Mouse (Mus musculus) c-Kit-negative CD71-positive TER-119-positive erythroid progenitor cells, embryonic 14.5 days (primary cell): ENCODE measurements around the gene Zfp991.
"Not testable (repeated sequence)": the region's sequence is repeated elsewhere in the genome, so short reads cannot be mapped to it uniquely, and the experiment has no call there.

ENCODE experiments used
- DNase-seq: peaks from one replicate; pipeline ENCODE4 v3.0.0-alpha.2; 2013; ENCODE audit warnings: low read depth, low spot score

Gene Zfp991

GRCm38 (mm10) chr4:147131837-147132459, at the start of gene Zfp991:
Gene Zfp991 (plus strand): TSS chr4:147132038.
- not testable (repeated sequence) for DNase-seq

DNA sequence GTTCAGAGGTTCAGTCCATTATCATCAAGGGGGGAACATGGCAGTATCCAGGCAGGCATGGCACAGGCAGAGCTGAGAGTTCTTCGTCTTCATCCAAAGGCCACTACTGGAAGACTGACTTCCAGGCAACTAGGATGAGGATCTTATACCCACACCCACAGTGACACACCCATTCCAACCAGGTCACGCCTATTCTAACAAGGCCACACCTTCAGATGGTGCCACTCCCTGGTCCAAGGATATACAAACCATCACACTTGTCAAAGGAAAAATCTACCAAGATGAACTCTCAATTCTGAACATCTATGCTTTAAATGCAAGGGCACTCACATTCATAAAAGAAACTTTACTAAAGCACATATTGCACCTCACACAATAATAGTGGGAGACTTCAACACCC, 36.2 kb upstream of the Zfp991 start:
- not testable (repeated sequence) for DNase-seq

- not testable (repeated sequence) for DNase-seq
Measured at GRCm38 (mm10) chr4:147101666-147102626, 29.9 kb upstream of the Zfp991 start.

- not testable (repeated sequence) for DNase-seq
Measured at GRCm38 (mm10) chr4:147103814-147104213, 28.0 kb upstream of the Zfp991 start.

GRCm38 (mm10) chr4:147117839-147118238, 14.0 kb upstream of the Zfp991 start:
- not testable (repeated sequence) for DNase-seq

DNA sequence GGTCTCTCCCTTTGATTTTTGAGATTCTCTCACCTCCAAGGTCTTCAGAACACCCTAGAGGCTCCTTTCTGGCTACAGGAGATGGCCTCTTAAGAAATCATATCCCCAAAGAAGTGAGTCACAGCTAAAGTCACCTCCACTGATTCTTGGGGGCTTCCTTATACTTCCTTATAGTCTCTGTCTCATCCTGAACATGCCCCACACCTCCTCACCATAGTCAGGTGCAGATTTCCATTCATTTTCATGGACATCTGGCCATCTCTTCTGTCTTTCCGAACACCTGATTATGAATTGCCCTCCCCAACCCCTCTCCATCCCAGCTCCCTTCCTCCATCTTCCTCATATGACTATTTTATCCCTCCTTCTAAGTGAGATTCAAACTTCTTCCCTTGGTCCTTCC, 9.6 kb upstream of the Zfp991 start:
- DNase-seq: not testable (repeated sequence)

GRCm38 (mm10) chr4:147123797-147124196, 8.0 kb upstream of the Zfp991 start:
- DNase-seq: not testable (repeated sequence)

- DNase-seq: not testable (repeated sequence)
Measured at GRCm38 (mm10) chr4:147124400-147125306, 7.2 kb upstream of the Zfp991 start.

DNA sequence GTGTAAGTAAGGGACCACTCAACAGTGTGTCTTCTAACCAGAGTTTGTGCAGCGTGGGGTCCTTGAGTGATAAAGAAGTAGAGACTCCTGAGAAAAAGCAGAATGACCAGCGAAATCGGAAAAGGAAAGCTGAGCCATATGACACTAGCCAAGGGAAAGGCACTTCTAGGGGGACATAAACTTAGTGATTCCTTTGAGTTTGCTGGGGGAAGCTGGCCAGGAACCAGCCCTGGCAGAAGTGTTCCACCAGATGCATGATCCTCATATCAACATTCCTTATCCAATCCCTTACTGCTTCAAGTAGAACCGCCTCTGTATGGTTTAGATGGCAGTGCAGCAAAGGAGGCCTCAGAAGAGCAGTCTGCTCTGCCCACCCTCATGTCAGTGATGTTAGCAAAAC, 6.5 kb upstream of the Zfp991 start:
- DNase-seq: not testable (repeated sequence)

- DNase-seq: not testable (repeated sequence)
Measured at GRCm38 (mm10) chr4:147125870-147126269, 6.0 kb upstream of the Zfp991 start.

DNA sequence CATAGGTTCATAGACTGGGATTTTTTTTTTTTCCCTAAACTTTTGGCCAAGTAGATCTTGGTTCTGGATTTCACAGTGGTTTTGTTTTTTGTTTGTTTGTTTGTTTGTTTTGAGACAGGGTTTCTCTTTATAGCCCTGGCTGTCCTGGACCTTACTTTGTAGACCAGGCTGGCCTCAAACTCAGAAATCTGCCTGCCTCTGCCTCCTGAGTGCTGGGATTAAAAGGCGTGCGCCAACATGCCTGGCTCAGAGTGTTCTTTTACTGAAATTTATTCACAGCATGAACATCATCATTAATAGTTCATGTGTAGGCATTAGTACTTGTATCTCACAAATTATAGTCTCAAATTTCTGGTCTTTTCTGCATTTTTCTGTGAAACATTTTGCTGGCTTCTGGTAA, 5.4 kb upstream of the Zfp991 start:
- DNase-seq: not testable (repeated sequence)

- DNase-seq: not testable (repeated sequence)
Measured at GRCm38 (mm10) chr4:147127137-147127536, 4.7 kb upstream of the Zfp991 start.

DNA sequence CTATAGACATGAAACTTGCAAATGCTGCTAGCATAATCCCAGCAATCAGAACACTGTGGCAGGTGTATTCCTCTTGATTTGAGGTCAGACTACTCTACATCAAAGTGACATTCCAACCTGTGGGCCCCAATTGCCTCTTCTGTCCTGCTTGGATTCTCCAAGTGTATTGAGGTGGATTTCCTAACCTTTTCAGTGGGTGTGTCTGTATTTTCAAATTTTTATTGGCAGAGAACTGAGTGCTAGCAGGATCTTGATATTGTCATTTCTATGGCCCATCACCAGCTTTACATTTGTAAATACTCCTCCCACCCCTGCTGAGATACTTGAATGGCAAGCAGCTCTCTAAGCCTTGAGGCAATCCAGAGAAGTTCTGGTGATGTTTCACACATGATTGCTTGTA, 3.7 kb upstream of the Zfp991 start:
- not testable (repeated sequence) for DNase-seq

DNA sequence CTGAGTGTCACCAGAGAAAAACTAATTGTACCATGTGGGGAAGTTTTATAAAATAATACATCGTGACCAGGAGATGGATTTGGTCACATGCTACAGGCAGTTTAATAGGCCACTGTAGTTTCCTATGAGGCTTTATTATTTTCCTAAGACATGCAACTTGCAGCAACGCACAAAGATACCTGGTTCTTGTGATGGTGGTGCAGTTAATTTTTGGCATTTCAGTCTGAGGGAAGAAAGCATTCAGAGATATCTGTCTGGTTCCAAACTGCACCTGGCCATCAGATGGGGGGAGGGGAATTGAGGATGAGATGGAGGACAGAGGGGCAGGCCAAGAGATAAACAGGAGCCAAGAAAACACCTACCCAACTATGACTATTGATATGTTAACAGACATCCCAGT, 1.8 kb downstream of the Zfp991 start:
- DNase-seq: not testable (repeated sequence)

GRCm38 (mm10) chr4:147141757-147142156, 9.9 kb downstream of the Zfp991 start:
- DNase-seq: not testable (repeated sequence)

DNA sequence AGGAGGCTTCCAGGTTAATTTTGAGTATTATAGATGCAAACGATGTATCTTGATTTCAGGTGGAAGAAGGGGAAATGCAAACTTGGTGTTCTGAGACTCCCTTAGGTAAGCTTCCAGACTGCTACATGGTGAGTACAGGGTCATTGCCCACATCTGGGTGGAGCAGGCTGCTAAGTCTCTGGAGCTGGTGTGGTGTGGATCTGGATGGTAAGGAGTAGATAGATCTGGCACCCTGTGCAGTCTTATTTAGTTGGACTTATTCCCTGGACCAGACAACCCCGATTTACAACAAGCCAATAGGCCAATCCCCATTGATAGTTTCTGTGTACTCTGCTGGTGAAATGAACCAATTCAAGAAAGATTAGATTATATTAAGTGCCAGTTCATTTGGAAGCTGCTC, 33.4 kb downstream of the Zfp991 start:
- not testable (repeated sequence) for DNase-seq

GRCm38 (mm10) chr4:147170547-147170946, 38.7 kb downstream of the Zfp991 start:
- not testable (repeated sequence) for DNase-seq

DNA sequence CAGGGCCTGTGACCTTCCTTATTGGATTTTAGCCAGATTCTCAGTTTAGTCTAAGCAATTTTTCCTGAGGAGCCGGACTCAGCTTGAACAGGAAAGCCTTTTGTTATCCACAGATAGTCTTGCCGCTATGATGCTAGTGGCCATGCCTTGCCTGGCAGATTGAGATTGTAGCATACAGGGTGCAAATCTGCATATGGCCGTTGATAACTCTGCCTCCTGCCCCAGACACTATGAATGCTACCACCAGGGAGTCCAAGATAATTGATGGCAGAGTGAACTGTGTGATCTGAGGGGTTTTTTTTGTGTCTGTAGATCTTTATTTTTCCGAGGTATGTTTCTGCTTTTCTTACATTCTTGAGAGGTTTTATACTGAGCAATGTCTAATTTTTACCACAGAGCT, 39.7 kb downstream of the Zfp991 start:
- not testable (repeated sequence) for DNase-seq

GRCm38 (mm10) chr4:147176279-147176880, 44.5 kb downstream of the Zfp991 start:
- not testable (repeated sequence) for DNase-seq

- DNase-seq: not testable (repeated sequence)
Measured at GRCm38 (mm10) chr4:147181141-147181685, 49.4 kb downstream of the Zfp991 start.
